Mouse (Mus musculus) layer of hippocampus, adult 9-10 months (tissue): ENCODE measurements around the gene Vsx2.
"Not testable (repeated sequence)": the region's sequence is repeated elsewhere in the genome, so short reads cannot be mapped to it uniquely, and the experiment has no call there.

Source experiments
- DNase-seq: peaks from one replicate; pipeline ENCODE4 v3.0.0; 2022; ENCODE audit warnings: low spot score

Gene Vsx2

DNA sequence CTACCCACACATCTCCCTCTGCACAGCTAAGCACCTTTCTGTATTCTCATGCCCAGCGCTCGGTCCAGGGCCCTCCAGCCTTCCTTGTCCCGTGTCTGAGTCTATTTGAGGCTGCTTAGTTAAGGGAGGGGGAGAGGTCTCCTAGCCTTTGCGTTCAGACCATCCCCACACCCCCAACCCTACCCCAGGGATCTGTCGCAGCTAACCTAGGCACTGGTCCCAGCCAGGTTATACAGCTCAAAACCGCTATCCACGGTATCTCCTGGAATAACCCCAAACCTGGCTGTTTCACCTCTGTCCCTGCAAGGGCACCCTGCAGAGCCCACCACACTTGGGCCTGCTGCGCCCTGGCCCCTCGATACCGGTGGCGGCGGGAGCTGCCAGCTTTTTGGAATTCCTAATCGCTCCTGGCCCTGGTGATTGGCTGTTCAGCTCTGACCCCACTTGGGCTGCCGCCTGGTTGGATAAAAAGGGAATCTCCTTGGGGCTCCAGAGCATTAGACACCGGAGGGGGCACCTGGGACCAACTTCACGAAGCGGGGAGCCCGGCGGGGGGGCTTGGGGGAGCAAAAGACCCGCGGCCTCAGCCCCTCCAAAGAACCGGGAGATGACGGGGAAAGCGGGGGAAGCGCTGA is at the start of gene Vsx2:
Gene Vsx2 (plus strand): TSS at position 427 of the 635 bp plus-strand sequence.
- no peak for DNase-seq

DNA sequence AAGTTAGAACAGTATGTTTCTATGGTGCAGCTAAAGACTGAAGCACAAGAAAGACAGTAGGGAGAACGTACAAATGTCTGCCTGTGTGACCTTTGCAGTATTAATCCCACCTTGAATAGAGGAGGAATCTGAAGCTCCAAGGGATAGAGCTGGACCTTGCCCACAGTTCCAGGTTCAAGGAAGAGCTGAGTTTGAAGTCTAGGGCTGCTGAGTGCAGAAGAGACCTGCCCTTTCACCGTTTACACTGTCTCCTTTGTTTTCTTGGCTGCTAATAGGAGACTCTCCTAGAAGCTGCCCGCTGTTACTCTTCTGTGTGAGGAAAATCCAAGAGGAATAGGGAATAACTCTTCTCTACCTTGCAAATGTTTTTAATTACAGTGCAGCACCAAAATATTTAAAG is 45.8 kb upstream of the Vsx2 start:
- DNase-seq: no peak

DNA sequence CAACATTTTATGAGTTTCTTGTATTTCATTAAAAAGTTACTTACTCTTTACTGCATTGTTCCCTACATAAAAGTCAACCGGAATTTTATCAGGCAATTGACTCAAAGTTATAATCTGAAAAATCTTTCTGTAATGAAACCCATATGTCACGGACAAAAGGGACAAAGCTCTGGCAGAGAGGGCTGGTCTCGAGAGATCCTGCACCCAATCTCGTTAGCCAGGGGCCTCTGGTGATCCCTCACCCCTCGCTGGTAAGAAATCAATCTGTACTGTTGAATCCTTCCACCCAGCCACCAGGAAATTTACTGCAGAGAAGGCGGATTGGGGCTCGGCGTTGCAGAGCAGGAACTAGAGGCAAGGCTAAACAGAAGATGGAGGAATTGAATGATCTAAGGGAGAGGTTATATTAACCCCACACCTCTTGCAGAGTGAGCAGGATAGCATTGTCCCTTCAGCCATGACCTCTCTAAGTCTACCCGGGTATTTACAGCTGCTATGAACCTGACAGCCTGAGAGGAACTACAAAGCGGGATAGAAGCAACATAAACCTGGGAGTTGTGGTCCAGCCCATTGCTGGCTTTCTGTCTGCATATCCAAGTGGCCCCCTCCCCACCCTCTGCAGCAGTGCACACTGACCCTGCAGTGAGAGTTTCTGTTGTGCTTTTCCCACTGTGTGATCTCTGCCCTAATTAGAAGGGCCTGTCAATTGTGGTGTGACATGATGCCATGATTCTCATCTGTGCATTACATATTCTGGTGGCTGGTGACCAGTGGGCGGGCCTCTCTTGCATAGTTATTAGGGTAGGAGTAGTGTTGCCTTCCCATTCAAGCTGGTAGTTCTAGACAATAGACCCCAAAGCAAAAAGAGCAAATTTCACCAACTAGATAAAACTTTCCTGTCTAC is 45.2 kb upstream of the Vsx2 start:
- no peak for DNase-seq

DNA sequence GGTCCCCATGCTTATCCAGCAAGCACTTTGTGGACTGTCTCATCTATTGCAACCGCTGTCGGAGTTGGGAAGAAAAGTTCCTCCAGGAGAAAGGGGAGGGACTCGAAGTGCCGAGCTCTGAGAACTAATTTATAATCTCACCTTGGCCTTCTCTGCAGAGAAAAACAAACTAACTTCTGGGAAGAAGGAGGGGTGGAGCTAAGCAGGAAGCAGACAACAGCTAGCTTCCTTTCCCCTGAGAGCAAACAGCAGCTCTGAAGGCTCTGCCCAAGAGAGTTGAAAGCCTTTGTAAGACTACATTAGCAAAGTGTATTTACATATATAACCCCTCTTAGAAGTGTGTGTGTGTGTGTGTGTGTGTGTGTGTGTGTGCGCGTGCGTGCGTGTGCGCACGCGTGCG is 44.1 kb upstream of the Vsx2 start:
- DNase-seq: no peak

DNA sequence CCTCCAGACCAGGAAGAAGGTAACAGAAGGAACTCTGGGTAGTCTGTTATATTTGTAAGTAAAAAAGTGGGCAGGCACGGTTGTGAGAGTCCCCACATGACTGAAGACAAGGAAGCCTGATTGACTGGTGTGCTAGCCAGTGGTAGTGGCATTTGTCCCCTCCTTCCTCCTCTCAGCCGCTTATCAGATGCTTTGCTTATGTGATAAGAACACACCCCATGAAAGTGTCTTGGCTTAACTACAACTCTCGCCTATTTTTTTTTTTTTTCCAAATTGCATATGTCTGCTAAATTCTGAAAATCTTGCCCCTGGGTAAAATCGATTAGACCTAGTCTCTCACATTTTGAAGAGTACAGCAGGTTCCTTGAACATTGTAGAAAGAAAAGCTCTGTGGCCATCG is 39.1 kb upstream of the Vsx2 start:
- no peak for DNase-seq

DNA sequence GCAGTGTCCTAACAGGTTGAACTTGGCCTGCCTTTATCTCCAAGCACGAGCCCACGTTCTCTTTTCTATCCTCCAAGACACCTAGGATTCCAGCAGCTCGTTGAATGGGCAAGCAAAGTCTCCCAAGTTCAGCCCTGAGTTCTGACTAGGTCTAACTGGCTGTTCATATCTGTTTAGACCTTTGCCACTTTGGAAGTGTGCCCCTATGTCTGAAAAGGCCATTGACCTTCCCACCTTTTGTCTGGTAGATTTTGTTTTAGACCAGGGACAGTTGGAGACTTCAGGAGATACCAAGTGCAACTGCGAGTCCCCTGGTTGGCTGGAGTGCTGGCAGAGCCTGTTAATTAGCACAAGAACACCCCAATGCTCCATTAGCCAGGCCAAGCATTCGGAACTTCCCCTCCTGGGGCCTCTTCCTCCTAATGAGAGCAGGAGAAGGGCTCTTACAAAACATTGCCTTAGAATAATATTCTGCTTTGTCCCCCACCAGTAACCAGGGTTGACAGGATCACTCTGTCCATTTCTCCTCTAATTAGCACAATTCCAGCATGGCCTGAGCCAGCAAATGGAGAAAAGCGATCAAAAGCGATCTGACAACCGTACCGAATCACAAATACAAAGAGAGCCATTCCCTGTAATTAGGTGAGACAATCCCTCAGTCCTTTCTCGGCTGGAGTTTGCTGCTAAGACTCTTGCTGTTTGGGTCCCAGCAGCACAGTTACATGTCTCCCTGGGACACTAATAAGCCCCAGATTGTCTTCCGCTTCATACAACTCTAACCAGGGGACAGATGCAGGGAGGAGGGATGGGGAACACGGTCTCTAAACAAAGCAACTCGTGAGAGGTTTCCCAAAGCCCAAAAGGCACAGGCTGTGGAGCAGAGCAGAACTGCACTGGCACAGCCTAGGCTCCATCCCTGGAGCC is 37.4 kb upstream of the Vsx2 start:
- peak; percentile 18 for DNase-seq

DNA sequence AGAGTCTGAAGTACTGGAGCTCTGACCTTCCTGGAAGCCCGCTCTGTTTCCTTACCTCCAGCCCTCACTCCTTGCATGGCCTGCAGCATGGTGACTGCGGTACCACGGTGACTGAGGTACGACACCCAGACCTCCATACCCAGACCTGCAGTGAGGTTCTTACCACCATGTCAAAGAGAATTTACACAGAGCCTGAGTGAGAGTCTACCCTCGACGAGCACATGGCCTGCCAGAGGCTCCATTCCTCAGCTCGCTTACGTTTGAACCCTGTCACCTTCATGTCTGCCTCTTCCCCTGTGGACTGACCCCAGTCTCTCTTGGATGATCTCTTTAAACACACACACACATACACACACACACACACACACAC is 36.7 kb upstream of the Vsx2 start:
- DNase-seq: no peak

DNA sequence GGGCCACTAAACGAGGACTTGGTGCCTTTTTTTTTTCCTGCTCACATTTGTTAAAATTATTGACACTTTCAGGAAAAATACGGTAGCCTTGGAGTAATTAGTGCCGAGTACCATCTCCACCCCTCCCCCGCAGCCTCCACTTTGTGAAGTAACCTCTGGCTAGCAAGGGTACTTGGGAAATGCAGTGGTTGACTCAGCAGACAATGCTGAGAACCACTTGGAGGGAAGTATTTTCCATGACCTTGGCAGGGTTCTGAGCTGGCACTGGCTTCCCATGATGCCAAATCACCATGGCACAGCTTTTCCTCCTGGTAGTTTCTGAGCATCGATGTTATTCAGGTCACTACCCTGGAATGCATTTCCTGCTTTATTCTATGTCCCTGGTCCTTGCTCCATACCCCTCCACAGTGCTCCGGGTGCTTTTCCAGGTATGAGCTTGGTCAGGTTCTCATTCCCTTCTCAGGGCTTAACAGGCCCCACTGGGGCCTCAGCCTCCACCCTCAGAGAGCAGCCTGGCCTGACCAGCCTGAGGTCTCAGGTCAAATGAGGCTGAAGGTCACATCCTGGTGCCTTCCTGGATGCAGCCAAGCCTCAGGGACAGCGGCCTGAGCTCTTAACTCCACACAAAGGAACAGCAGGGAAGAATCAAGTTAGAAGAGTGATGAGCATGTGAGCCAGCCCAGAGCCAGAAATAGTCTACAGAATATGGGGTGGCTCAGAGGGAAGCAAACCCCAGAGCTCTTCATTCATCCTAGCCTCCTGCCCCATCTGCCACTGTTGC is 35.7 kb upstream of the Vsx2 start:
- DNase-seq: no peak

DNA sequence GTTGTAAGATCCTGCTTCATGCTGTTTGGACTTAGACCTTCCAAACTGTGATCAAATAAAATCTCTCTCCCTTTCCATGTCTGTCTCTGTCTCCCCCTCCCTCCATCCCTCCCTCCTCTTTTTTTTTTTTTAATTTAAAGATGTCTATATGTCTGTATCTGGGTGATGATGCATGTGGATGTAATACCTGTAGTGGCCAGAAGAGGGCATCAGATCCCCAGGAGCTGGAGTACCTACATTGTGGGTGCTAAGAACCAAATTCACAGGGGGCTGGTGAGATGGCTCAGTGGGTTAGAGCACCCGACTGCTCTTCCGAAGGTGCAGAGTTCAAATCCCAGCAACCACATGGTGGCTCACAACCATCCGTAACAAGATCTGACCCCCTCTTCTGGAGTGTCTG is 30.0 kb upstream of the Vsx2 start:
- DNase-seq: not testable (repeated sequence)

DNA sequence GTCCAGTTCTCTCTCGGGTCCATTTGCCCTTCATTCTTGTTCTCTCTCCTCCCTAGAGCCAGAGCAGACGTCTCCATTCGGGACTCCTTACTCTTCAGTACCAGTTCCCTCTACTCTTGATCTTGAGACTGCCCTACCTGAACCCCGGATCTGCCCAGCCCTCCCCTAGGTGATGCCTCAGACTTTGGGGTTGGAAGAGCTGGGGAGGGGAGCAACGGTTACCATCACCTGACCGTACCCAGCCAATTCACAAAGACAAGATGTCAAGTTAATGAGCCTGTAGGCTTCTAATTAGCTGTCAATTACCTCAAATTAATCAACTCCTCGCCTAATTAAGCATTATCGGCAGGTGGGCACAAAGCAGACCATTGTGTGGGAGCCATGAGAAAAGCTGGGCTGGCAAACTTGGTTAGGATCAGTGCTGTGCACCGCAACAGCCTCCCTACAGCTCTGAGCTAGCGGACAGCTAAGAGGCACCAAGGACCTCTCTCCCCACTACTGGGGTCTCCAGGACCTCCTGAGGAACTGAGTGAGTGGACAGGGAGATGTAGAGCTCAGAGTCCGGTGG is 28.1 kb upstream of the Vsx2 start:
- no peak for DNase-seq

DNA sequence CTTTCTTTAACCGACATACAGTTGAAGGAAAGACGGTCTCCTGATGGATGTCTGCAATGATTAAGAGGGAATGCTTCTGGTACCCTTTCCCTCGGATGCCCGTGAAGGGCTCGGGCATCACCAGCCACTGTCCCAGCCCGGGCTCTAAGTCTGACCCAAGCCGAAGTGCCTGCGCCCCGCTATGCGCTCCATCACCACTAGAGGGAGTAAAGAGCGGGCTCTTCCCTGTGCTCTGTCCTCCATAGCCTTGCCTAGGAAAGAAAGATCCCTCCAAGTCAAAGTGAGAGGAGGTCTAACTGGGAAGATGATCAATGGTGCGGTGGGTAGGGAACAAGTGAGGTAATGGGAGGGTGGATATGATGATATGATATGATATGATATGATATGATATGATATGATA is 23.5 kb upstream of the Vsx2 start:
- peak; percentile 27 for DNase-seq

DNA sequence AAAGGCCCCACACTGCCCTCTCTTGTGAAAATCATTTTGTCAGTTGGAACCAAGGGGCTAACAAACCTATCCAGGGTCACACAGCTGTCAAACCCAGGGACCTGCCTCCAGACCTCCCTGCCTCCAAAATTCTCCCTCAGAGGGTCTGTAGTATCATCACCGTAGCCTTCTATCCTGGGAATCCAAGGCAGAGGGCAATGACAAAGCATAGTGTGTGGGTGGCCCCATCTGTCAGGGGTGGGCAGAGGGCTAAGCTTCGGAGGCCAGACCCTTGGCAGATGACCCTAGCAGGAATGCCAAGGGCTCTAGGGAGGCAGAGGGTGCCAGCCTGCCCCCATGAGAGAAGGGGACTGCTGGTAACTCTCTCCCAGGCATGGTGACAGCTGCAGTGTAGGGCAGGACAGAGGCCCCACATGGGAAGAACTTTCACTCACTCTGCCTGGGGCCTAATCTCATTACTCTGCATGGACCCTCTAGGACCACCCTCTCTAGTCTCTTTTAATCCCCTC is 22.9 kb upstream of the Vsx2 start:
- no peak for DNase-seq

DNA sequence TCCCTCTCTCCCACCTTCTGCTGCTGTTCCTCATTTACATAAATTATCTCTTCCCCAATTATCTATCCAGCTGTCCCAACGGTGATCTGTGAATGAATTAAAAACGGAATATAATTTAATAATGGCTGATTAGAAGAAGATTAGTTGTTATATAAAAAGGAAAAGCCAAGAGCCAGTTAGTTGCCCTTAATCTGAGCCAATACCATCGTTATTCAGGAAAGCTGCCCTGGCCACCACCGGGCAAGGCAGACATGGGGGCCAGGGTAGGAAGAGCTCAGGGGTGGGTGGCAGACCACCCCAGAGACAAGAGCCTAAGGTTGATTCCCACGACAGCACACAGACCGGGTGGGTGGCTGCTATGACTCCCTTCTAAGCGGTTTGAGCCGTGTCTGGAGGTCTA is 21.3 kb upstream of the Vsx2 start:
- DNase-seq: no peak

DNA sequence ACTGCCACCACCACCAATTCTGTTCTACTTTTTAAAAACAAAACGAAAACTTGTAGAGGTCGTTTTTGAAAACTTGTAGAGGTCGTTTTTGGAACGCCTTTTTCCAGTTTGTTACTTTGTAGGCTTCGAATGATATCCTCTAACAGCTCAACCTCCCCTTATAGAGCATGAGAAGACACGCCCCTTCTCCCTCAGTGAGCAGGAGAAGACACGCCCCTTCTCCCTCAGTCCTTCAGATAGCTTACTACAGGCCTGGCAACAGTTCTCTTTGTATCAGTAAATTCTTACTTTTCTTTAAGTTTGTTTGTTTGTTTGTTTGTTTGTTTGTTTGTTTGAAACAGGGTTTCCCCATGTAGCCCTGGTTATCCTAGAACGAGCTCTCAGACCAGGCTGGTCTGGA is 14.3 kb upstream of the Vsx2 start:
- no peak for DNase-seq

DNA sequence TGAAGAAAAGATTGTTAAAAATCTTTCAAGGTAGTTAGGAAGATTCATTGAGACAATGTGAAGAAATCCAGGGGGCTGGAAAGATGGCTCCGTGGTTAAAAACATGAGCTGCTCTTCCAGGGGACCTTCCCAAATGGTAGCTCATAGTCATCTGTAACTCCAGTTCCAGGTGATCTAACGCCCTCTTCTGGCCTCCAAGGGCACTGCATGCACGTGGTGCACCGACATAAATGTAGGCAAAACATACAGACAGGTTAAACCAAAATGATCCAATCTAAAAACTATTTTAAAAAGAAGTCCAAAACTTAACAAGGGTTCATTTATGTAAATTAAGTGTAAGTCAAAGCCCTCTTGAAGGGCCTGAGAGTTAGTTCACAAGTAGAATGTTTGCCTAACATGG is 7.0 kb upstream of the Vsx2 start:
- no peak for DNase-seq

DNA sequence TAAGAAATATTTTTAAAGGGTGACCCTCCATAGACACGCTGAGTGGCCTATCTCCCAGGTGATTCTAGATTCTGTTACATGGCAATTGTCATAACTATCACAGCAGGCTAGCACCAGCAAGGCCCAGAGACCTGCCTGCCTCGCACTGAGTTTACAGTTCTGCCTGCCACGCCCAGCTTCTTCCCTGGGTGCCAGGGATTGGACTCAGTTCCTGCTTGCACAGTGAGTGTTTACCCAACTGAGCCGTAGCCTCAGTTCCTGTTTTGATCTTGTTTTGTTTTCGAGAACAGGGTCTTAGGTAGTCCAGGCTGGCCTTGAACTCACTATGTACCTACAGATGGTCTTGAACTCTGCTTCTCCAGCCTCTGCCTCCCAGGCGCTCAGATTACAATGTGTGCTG is 2.0 kb upstream of the Vsx2 start:
- no peak for DNase-seq

DNA sequence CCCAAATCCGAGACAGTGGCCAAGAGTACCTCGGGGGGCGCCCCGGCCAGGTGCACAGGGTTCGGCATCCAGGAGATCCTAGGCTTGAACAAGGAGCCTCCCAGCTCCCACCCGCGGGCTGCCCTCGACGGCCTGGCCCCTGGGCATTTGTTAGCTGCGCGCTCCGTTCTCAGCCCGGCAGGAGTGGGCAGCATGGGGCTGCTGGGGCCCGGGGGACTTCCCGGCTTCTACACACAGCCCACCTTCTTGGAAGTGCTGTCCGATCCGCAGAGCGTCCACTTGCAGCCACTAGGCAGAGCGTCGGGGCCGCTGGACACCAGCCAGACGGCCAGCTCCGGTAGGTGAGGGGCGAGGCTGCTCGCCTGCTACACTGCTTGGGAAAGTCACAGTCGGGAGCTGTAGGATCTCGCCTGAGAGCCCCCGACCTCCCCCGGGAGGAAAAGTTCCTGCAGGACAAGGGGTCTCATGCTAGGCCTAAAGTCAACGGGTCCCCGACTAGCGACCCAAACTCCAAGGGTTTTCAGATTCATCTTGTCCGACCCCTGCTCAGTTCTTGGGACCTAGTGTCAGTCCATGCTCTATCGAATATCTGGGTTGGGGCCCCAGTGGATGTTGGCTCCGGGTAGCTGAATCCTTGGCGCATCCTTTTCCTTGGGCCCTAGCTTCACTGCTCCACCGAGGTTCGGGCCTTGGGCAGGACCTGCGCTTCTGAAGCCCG is 573 bp downstream of the Vsx2 start:
- no peak for DNase-seq

DNA sequence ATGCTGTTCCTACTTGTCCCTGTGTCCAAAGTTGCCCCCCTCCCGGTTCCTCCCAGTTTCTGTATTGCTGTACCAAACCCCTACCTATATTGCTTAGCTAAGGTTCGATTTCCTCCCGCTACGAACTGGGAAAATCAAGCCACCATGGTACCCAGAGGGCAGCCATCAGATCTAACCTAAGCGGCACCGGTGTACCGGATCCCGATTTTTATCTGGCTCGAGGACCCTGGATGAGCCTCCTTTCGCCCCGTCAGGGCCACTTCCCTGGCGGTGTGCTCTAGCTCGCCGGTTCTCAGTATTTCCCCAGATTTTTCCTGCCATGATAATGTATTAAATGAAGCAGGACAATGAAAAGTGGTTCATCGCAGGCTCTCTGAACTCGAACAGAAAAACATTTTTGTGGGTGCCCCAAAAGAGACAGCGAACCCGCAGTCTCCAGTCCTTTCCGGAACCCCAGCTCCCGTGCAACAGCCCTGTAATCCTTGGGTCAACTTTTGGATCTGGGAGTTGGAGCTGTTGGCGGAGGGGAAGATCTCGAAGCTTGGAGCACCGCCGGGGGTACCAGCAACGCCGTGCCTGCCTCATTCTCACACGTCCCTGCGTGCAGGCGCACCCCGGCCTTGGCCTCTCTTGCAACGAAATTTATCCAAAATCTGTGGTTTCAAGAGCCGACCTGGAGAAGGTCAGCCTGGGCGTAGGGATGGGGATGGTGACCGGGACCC is 1.3 kb downstream of the Vsx2 start:
- no peak for DNase-seq

DNA sequence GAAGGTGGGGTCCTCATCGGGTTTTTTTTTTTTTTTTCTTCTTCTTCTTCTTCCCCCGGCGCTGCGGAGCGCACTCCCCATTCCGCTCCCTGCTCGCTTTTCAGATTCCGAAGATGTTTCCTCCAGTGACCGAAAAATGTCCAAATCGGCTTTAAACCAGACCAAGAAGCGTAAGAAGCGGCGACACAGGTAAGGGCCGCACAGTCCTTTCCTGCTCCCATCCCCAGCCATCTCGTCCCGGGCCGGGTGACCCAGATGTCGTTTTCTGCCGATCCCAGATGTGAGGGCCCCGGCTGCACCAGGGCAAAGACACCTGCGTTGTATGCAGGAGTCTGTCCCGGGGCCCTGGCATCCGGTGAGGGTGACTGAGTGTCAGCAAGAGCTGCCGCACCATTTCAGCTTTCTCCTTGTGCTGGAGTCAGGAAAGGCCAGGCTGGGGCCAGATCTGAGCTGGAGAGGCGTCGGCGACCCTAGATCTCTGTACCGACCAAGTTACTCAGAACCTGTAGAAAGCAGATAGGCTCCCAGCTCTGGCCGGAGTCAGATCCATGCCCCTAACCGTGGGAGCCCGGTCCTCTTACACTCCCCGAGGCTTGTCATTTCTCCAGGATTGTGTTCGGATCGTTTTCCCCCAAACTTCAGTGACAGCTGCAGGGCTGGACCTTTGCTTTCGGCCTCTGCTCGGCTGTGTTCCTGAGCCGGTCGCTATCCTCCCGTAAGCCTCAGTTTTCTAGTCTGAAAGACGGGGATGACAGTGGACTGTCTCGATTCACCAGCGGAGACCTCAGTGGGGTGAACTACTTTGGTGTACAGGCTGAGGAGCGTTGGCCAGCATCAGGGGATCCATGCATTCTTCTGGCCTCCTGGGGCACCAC is 2.1 kb downstream of the Vsx2 start:
- DNase-seq: no peak
